Mouse (Mus musculus): ENCODE measurements around the gene Arfgap3. TPM values are rescaled to one million over a fixed set of nuclear protein-coding genes. Genes with fewer than 3 reads are reported as not detected.

The Arfgap3 gene
- total and polyA plus RNA-seq, 3 experiments, result 8.2 to 12.4 TPM; not detected in 1

GRCm38 (mm10) chr15:83323071-83323470, 27.0 kb downstream of the Arfgap3 start:
- H3K79me2 ChIP-seq (ENCODE audit: control insufficient read depth, insufficient read depth, low read length, poor library complexity), result no peaks in the 10 kb centered on the region
- no peak overlapping the region for H3K27ac ChIP-seq (ENCODE audit: control insufficient read depth, low read depth, low read length)
- no peaks in the 10 kb centered on the region for H3K9me3 ChIP-seq (replicated peaks; ENCODE audit: insufficient read depth, low read length)
- no peak overlapping the region for H3K4me3 ChIP-seq (ENCODE audit: control insufficient read depth in 1 of 2, insufficient read depth in 1 of 2, low read depth in 2 of 2, low read length in 2 of 2)
- H3K27me3 ChIP-seq (ENCODE audit: control insufficient read depth in 1 of 2, insufficient read depth in 2 of 2, low read length in 2 of 2), result no peaks in the 10 kb centered on the region
- no peaks in the 10 kb centered on the region; a peak in 1 of 4 replicates for H3K36me3 ChIP-seq (ENCODE audit: control insufficient read depth in 1 of 2, insufficient read depth in 2 of 2, low read length in 2 of 2)
- H3K4me1 ChIP-seq (ENCODE audit: control insufficient read depth in 1 of 2, insufficient read depth in 2 of 2, low read length in 2 of 2), result no peaks in the 10 kb centered on the region
- TF ChIP-seq JUND (IDR thresholded peaks at IDR 0.05; ENCODE audit: low read depth, low read length) (no peak), CHD2 (IDR thresholded peaks at IDR 0.05; ENCODE audit: low read length) (no peak), MYB (IDR thresholded peaks at IDR 0.05; ENCODE audit: low read depth, low read length) (no peak), USF1 (IDR thresholded peaks at IDR 0.05; ENCODE audit: low read depth, low read length) (no peak), ZMIZ1 (IDR thresholded peaks at IDR 0.05; ENCODE audit: low read depth, low read length) (no peak), POLR2A (IDR thresholded peaks at IDR 0.05; ENCODE audit: control insufficient read depth in 1 of 2, insufficient read depth in 1 of 2, low read depth in 1 of 2, low read length in 2 of 2, poor library complexity in 1 of 2) (no peak), MAFK (IDR thresholded peaks at IDR 0.05; ENCODE audit: borderline replicate concordance, low read depth, low read length) (no peak), MAZ (IDR thresholded peaks at IDR 0.05; ENCODE audit: low read depth, low read length) (no peak), GATA1 (IDR thresholded peaks at IDR 0.05; ENCODE audit: low read depth, low read length) (no peak), SIN3A (IDR thresholded peaks at IDR 0.05; ENCODE audit: low read length) (no peak), ZNF384 (IDR thresholded peaks at IDR 0.05; ENCODE audit: low read depth, low read length) (no peak), ELF1 (IDR thresholded peaks at IDR 0.05; ENCODE audit: low read depth, low read length) (no peak), ZKSCAN1 (IDR thresholded peaks at IDR 0.05; ENCODE audit: low read depth, low read length) (no peak), RAD21 (IDR thresholded peaks at IDR 0.05; ENCODE audit: low read depth, low read length) (no peak), TAL1 (IDR thresholded peaks at IDR 0.05; ENCODE audit: low read length) (no peak), E2F4 (IDR thresholded peaks at IDR 0.05; ENCODE audit: borderline replicate concordance, low read depth, low read length) (no peak), MYC (IDR thresholded peaks at IDR 0.05; ENCODE audit: low read depth, low read length) (no peak), ETS1 (IDR thresholded peaks at IDR 0.05; ENCODE audit: low read depth, low read length) (no peak)
- no peak overlapping the region for H3K9ac ChIP-seq (ENCODE audit: control insufficient read depth, low read depth, low read length, poor library complexity, severe bottlenecking)
- no peak for DNase-seq (ENCODE audit: low read depth, low spot score)

- H3K27me3 ChIP-seq (ENCODE audit: control insufficient read depth in 1 of 2, insufficient read depth in 2 of 2, low read length in 2 of 2), result no peaks in the 10 kb centered on the region
- no peaks in the 10 kb centered on the region for H3K9me3 ChIP-seq (replicated peaks; ENCODE audit: insufficient read depth, low read length)
- H3K4me1 ChIP-seq (ENCODE audit: control insufficient read depth in 1 of 2, insufficient read depth in 2 of 2, low read length in 2 of 2), result no peaks in the 10 kb centered on the region
- no peak overlapping the region for H3K27ac ChIP-seq (ENCODE audit: control insufficient read depth, low read depth, low read length)
- H3K9ac ChIP-seq (ENCODE audit: control insufficient read depth, low read depth, low read length, poor library complexity, severe bottlenecking), result no peak overlapping the region
- DNase-seq (ENCODE audit: low read depth, low spot score), result no peak
- no peaks in the 10 kb centered on the region for H3K36me3 ChIP-seq (ENCODE audit: control insufficient read depth in 1 of 2, insufficient read depth in 2 of 2, low read length in 2 of 2)
- H3K4me3 ChIP-seq (ENCODE audit: control insufficient read depth in 1 of 2, insufficient read depth in 1 of 2, low read depth in 2 of 2, low read length in 2 of 2), result no peak overlapping the region
- H3K79me2 ChIP-seq (ENCODE audit: control insufficient read depth, insufficient read depth, low read length, poor library complexity), result no peaks in the 10 kb centered on the region
- TF ChIP-seq SMC3 (IDR thresholded peaks at IDR 0.05; ENCODE audit: low read depth, low read length), result peak; percentile 46
- TF ChIP-seq TCF12 (IDR thresholded peaks at IDR 0.05; ENCODE audit: low read depth, low read length), result no peak
- TF ChIP-seq MEF2A (IDR thresholded peaks at IDR 0.05; ENCODE audit: extremely low read depth, insufficient replicate concordance, low read depth, low read length, poor library complexity, severe bottlenecking), result no peak
- TF ChIP-seq MYC (IDR thresholded peaks at IDR 0.05; ENCODE audit: low read depth, low read length), result peak; percentile 28; the same call in 1 of the 2 replicates
- no peak for TF ChIP-seq NELFE (IDR thresholded peaks at IDR 0.05; ENCODE audit: low read depth, low read length)
- no peak for TF ChIP-seq MAFK (IDR thresholded peaks at IDR 0.05; ENCODE audit: borderline replicate concordance, low read depth, low read length)
- no peak for TF ChIP-seq JUND (IDR thresholded peaks at IDR 0.05; ENCODE audit: low read depth, low read length)
- no peak for TF ChIP-seq NRF1 (IDR thresholded peaks at IDR 0.05; ENCODE audit: insufficient read depth, low read depth, low read length, poor library complexity, severe bottlenecking)
- TF ChIP-seq GABPA (IDR thresholded peaks at IDR 0.05; ENCODE audit: low read depth, low read length), result no peak
- no peak for TF ChIP-seq USF1 (IDR thresholded peaks at IDR 0.05; ENCODE audit: low read depth, low read length)
- TF ChIP-seq ZKSCAN1 (IDR thresholded peaks at IDR 0.05; ENCODE audit: low read depth, low read length), result no peak
- TF ChIP-seq RAD21 (IDR thresholded peaks at IDR 0.05; ENCODE audit: low read depth, low read length), result peak; percentile 32
- no peak for TF ChIP-seq ZNF384 (IDR thresholded peaks at IDR 0.05; ENCODE audit: low read depth, low read length)
- peak in 2 of 3 experiments; percentile 30 to 54; a peak in 4 of 6 replicates for TF ChIP-seq CTCF (IDR thresholded peaks at IDR 0.05 in 2 of 3, conservative IDR thresholded peaks at IDR 0.05 in 1 of 3; ENCODE audit: control insufficient read depth in 1 of 3, insufficient read depth in 1 of 3, low read depth in 2 of 3, low read length in 3 of 3, poor library complexity in 1 of 3, severe bottlenecking in 1 of 3)
- TF ChIP-seq POLR2AphosphoS5 (IDR thresholded peaks at IDR 0.05; ENCODE audit: borderline replicate concordance, low read depth, low read length), result no peak
- TF ChIP-seq GATA1 (IDR thresholded peaks at IDR 0.05; ENCODE audit: low read depth, low read length), result no peak
- no peak for TF ChIP-seq RCOR1 (IDR thresholded peaks at IDR 0.05; ENCODE audit: low read depth, low read length)
- TF ChIP-seq UBTF (IDR thresholded peaks at IDR 0.05; ENCODE audit: borderline replicate concordance, insufficient read depth, low read depth, low read length), result no peak
- TF ChIP-seq CHD2 (IDR thresholded peaks at IDR 0.05; ENCODE audit: low read length), result no peak
- no peak for TF ChIP-seq BHLHE40 (IDR thresholded peaks at IDR 0.05; ENCODE audit: borderline replicate concordance, low read depth, low read length)
- no peak for TF ChIP-seq MAZ (IDR thresholded peaks at IDR 0.05; ENCODE audit: low read depth, low read length)
- no peak for TF ChIP-seq POLR2AphosphoS2 (IDR thresholded peaks at IDR 0.05; ENCODE audit: low read length)
- TF ChIP-seq ETS1 (IDR thresholded peaks at IDR 0.05; ENCODE audit: low read depth, low read length), result no peak
These were observed 35.1 kb downstream of the Arfgap3 start for GRCm38 (mm10) chr15:83314914-83315313.

All from MEL (cell line).